Mouse (Mus musculus) gastrocnemius, postnatal 4 days (tissue): ENCODE measurements around the gene Tmprss4. TPM values are rescaled to one million over a fixed set of nuclear protein-coding genes. Genes with fewer than 3 reads are reported as not detected.

Experiments
- DNase-seq, 2 experiments: peaks; one replicate each; pipeline ENCODE4 v3.0.0; 2021 to 2022; ENCODE audit warnings: low spot score in 2 of 2, mixed read lengths in 2 of 2
- total RNA-seq, 2 experiments: library from RNA; stranded (reverse); gene quantifications; 2 replicates each; pipeline ENCODE4 v1.2.3; 2021

Tmprss4 gene
- total RNA-seq, 2 experiments from 2014 or later: not detected

GRCm38 (mm10) chr9:45140945-45141344, 62.9 kb downstream of the Tmprss4 start:
- no peak for DNase-seq

- no peak for DNase-seq
Observed at GRCm38 (mm10) chr9:45139082-45139481, 64.8 kb downstream of the Tmprss4 start.

GRCm38 (mm10) chr9:45138191-45139032, 65.5 kb downstream of the Tmprss4 start, which contains the start of gene Scn4b:
TSS of gene Scn4b (plus strand) at chr9:45138395.
- DNase-seq: peak; percentile 43

GRCm38 (mm10) chr9:45136442-45137169, 67.3 kb downstream of the Tmprss4 start:
- no peak for DNase-seq

GRCm38 (mm10) chr9:45133484-45134310, 70.2 kb downstream of the Tmprss4 start:
- peak in 1 of 2 experiments; percentile 52 for DNase-seq

- DNase-seq: no peak
Observed at GRCm38 (mm10) chr9:45130119-45130518, 73.8 kb downstream of the Tmprss4 start.

GRCm38 (mm10) chr9:45126941-45127340, 77.0 kb downstream of the Tmprss4 start:
- DNase-seq: no peak

- DNase-seq: no peak
Observed at GRCm38 (mm10) chr9:45125211-45125610, 78.7 kb downstream of the Tmprss4 start.

Other genes starting within 250 kb of the Tmprss4 start
- gene Ube4a, start 238.5 kb downstream of the Tmprss4 start, total RNA-seq: 10 to 100 TPM; 41.2 to 43.0 TPM
- gene Cd3g, start 223.7 kb downstream of the Tmprss4 start, total RNA-seq: under 1 TPM in 1 of 2 experiments, not detected in 1; 0.88 TPM
- gene Cd3d, start 222.3 kb downstream of the Tmprss4 start, total RNA-seq: under 1 TPM in 1 of 2 experiments, not detected in 1; 0.42 TPM
- 1 to 10 TPM in 1 of 2 experiments, under 1 TPM in 1; 0.39 to 1.1 TPM for gene Cd3e, start 194.5 kb downstream of the Tmprss4 start, total RNA-seq
- under 1 TPM in 1 of 2 experiments, not detected in 1; 0.31 TPM for gene Mpzl2, start 164.3 kb downstream of the Tmprss4 start, total RNA-seq
- gene Mpzl3, start 148.9 kb downstream of the Tmprss4 start, total RNA-seq: 1 to 10 TPM in 1 of 2 experiments, under 1 TPM in 1; 0.93 to 1.3 TPM
- gene Jaml, start 124.9 kb downstream of the Tmprss4 start, total RNA-seq: under 1 TPM; 0.54 to 0.57 TPM
- gene Scn2b, start 86.3 kb downstream of the Tmprss4 start, total RNA-seq: 1 to 10 TPM; 1.9 to 2.0 TPM
- 10 to 100 TPM; 23.5 to 26.0 TPM for gene Scn4b, start 65.7 kb downstream of the Tmprss4 start, total RNA-seq
- gene BC049352, start 22.1 kb downstream of the Tmprss4 start, total RNA-seq: under 1 TPM in 1 of 2 experiments, not detected in 1; 0.21 TPM
- 1 to 10 TPM; 1.7 to 1.8 TPM for gene Il10ra, start 65.1 kb upstream of the Tmprss4 start, total RNA-seq
- gene Tmprss13, start 115.0 kb upstream of the Tmprss4 start, total RNA-seq: under 1 TPM; 0.12 to 0.26 TPM
- 10 to 100 TPM; 70.2 to 77.0 TPM for gene Fxyd6, start 166.1 kb upstream of the Tmprss4 start, total RNA-seq
- gene Fxyd2, start 195.6 kb upstream of the Tmprss4 start, total RNA-seq: 1 to 10 TPM; 2.0 to 2.8 TPM
- gene Dscaml1, start 222.5 kb upstream of the Tmprss4 start, total RNA-seq: under 1 TPM; 0.32 to 0.36 TPM